Mouse (Mus musculus): ENCODE data around the gene 4930539E08Rik. TPM values are rescaled to one million over a fixed set of nuclear protein-coding genes. Genes with fewer than 3 reads are reported as not detected.

The 4930539E08Rik gene
- polyA plus RNA-seq, 1 experiment from 2014 or later = not detected

- no peak overlapping the region for H3K4me2 ChIP-seq (replicated peaks; ENCODE audit: low read depth, low read length)
- DNase-seq (ENCODE audit: low spot score) = no peak
- no peak for ATAC-seq (ENCODE audit: low FRiP score)
These were observed 9.7 kb downstream of the 4930539E08Rik start for GRCm38 (mm10) chr17:28905377-28905916.

GRCm38 (mm10) chr17:28904546-28905376, 10.4 kb downstream of the 4930539E08Rik start:
- Histone ChIP-seq H3K9me3 (ENCODE audit: control insufficient read depth, low read length) (no peaks in the 10 kb centered on the region), H3K27me3 (ENCODE audit: control insufficient read depth, insufficient read depth, low read length) (peaks cover 3% of the 10 kb centered on the region; the same call in 1 of the 2 replicates), H3K4me2 (replicated peaks; ENCODE audit: low read depth, low read length) (no peak overlapping the region), H3K4me1 (replicated peaks; ENCODE audit: control insufficient read depth, insufficient read depth, low read length) (0 out of 2 replicates have a peak, but pooled peaks cover 3% of the 10 kb centered on the region), H3K36me3 (ENCODE audit: control insufficient read depth, insufficient read depth, low read length) (no peaks in the 10 kb centered on the region), H3K9ac (ENCODE audit: low read depth, low read length) (no peak overlapping the region), H3K27ac (ENCODE audit: low read depth, low read length) (no peak overlapping the region), H3K4me3 (ENCODE audit: low read depth, low read length) (no peak overlapping the region)
- ATAC-seq (ENCODE audit: low FRiP score) (peak; percentile 53; the same call in 1 of the 2 replicates), DNase-seq (ENCODE audit: low spot score) (peak; percentile 89)
- WGBS = 30% methylated on average over 23 of the region's 23 CpGs

More at GRCm38 (mm10) chr17:28905377-28905916, 9.7 kb downstream of the 4930539E08Rik start:
- no peaks in the 10 kb centered on the region for H3K36me3 ChIP-seq (ENCODE audit: control insufficient read depth, insufficient read depth, low read length)
- H3K27ac ChIP-seq (ENCODE audit: low read depth, low read length) = no peak overlapping the region
- H3K4me3 ChIP-seq (ENCODE audit: low read depth, low read length) = no peak overlapping the region
- H3K27me3 ChIP-seq (ENCODE audit: control insufficient read depth, insufficient read depth, low read length) = peaks cover 10% of the 10 kb centered on the region; the same call in 1 of the 2 replicates
- 0 out of 2 replicates have a peak, but pooled peaks cover 5% of the 10 kb centered on the region for H3K4me1 ChIP-seq (replicated peaks; ENCODE audit: control insufficient read depth, insufficient read depth, low read length)
- no peak overlapping the region for H3K9ac ChIP-seq (ENCODE audit: low read depth, low read length)
- H3K9me3 ChIP-seq (ENCODE audit: control insufficient read depth, low read length) = no peaks in the 10 kb centered on the region
- WGBS = 72% methylated on average over 13 of the region's 13 CpGs

GRCm38 (mm10) chr17:28901559-28901958, 13.6 kb downstream of the 4930539E08Rik start:
- Histone ChIP-seq H3K27me3 (ENCODE audit: control insufficient read depth, insufficient read depth, low read length) (no peaks in the 10 kb centered on the region), H3K9me3 (ENCODE audit: control insufficient read depth, low read length) (no peaks in the 10 kb centered on the region), H3K36me3 (ENCODE audit: control insufficient read depth, insufficient read depth, low read length) (no peaks in the 10 kb centered on the region), H3K4me2 (replicated peaks; ENCODE audit: low read depth, low read length) (no peak overlapping the region), H3K9ac (ENCODE audit: low read depth, low read length) (no peak overlapping the region), H3K4me1 (replicated peaks; ENCODE audit: control insufficient read depth, insufficient read depth, low read length) (0 out of 2 replicates have a peak, but pooled peaks cover 3% of the 10 kb centered on the region), H3K4me3 (ENCODE audit: low read depth, low read length) (no peak overlapping the region), H3K27ac (ENCODE audit: low read depth, low read length) (no peak overlapping the region)
- WGBS = 69% methylated on average over 4 of the region's 4 CpGs
- ATAC-seq (ENCODE audit: low FRiP score) = no peak
- no peak for DNase-seq (ENCODE audit: low spot score)

- 81% methylated on average over 19 of the region's 19 CpGs for WGBS
- ATAC-seq (ENCODE audit: low FRiP score) = no peak
- Histone ChIP-seq H3K4me1 (replicated peaks; ENCODE audit: control insufficient read depth, insufficient read depth, low read length) (0 out of 2 replicates have a peak, but pooled peaks cover under 1% of the 10 kb centered on the region), H3K27ac (ENCODE audit: low read depth, low read length) (no peak overlapping the region), H3K9ac (ENCODE audit: low read depth, low read length) (no peak overlapping the region), H3K4me3 (ENCODE audit: low read depth, low read length) (no peak overlapping the region), H3K36me3 (ENCODE audit: control insufficient read depth, insufficient read depth, low read length) (no peaks in the 10 kb centered on the region), H3K4me2 (replicated peaks; ENCODE audit: low read depth, low read length) (no peak overlapping the region), H3K27me3 (ENCODE audit: control insufficient read depth, insufficient read depth, low read length) (no peaks in the 10 kb centered on the region), H3K9me3 (ENCODE audit: control insufficient read depth, low read length) (no peaks in the 10 kb centered on the region)
- DNase-seq (ENCODE audit: low spot score) = no peak
These were observed 15.7 kb downstream of the 4930539E08Rik start for GRCm38 (mm10) chr17:28899427-28899826.

GRCm38 (mm10) chr17:28898249-28898648, 16.9 kb downstream of the 4930539E08Rik start:
- no peaks in the 10 kb centered on the region for H3K27me3 ChIP-seq (ENCODE audit: control insufficient read depth, insufficient read depth, low read length)
- WGBS = 64% methylated on average over 5 of the region's 5 CpGs
- H3K4me1 ChIP-seq (replicated peaks; ENCODE audit: control insufficient read depth, insufficient read depth, low read length) = no peaks in the 10 kb centered on the region
- H3K9ac ChIP-seq (ENCODE audit: low read depth, low read length) = no peak overlapping the region
- no peaks in the 10 kb centered on the region for H3K36me3 ChIP-seq (ENCODE audit: control insufficient read depth, insufficient read depth, low read length)
- DNase-seq (ENCODE audit: low spot score) = no peak
- H3K4me3 ChIP-seq (ENCODE audit: low read depth, low read length) = no peak overlapping the region
- no peaks in the 10 kb centered on the region for H3K9me3 ChIP-seq (ENCODE audit: control insufficient read depth, low read length)
- no peak overlapping the region for H3K27ac ChIP-seq (ENCODE audit: low read depth, low read length)
- H3K4me2 ChIP-seq (replicated peaks; ENCODE audit: low read depth, low read length) = no peak overlapping the region
- no peak for ATAC-seq (ENCODE audit: low FRiP score)

GRCm38 (mm10) chr17:28897817-28898216, 17.3 kb downstream of the 4930539E08Rik start:
- Histone ChIP-seq H3K27me3 (ENCODE audit: control insufficient read depth, insufficient read depth, low read length) (no peaks in the 10 kb centered on the region), H3K4me3 (ENCODE audit: low read depth, low read length) (no peak overlapping the region), H3K27ac (ENCODE audit: low read depth, low read length) (no peak overlapping the region), H3K9me3 (ENCODE audit: control insufficient read depth, low read length) (no peaks in the 10 kb centered on the region), H3K4me1 (replicated peaks; ENCODE audit: control insufficient read depth, insufficient read depth, low read length) (no peaks in the 10 kb centered on the region), H3K4me2 (replicated peaks; ENCODE audit: low read depth, low read length) (no peak overlapping the region), H3K9ac (ENCODE audit: low read depth, low read length) (no peak overlapping the region), H3K36me3 (ENCODE audit: control insufficient read depth, insufficient read depth, low read length) (no peaks in the 10 kb centered on the region)
- 85% methylated on average over 5 of the region's 5 CpGs for WGBS
- ATAC-seq (ENCODE audit: low FRiP score) (no peak), DNase-seq (ENCODE audit: low spot score) (no peak)

GRCm38 (mm10) chr17:28896095-28896780, 18.9 kb downstream of the 4930539E08Rik start:
- WGBS = 91% methylated on average over 11 of the region's 11 CpGs
- Histone ChIP-seq H3K4me1 (replicated peaks; ENCODE audit: control insufficient read depth, insufficient read depth, low read length) (no peaks in the 10 kb centered on the region), H3K27me3 (ENCODE audit: control insufficient read depth, insufficient read depth, low read length) (no peaks in the 10 kb centered on the region), H3K36me3 (ENCODE audit: control insufficient read depth, insufficient read depth, low read length) (no peaks in the 10 kb centered on the region), H3K27ac (ENCODE audit: low read depth, low read length) (no peak overlapping the region), H3K9ac (ENCODE audit: low read depth, low read length) (no peak overlapping the region), H3K9me3 (ENCODE audit: control insufficient read depth, low read length) (no peaks in the 10 kb centered on the region), H3K4me3 (ENCODE audit: low read depth, low read length) (no peak overlapping the region), H3K4me2 (replicated peaks; ENCODE audit: low read depth, low read length) (no peak overlapping the region)
- no peak for DNase-seq (ENCODE audit: low spot score)
- ATAC-seq (ENCODE audit: low FRiP score) = no peak

GRCm38 (mm10) chr17:28895217-28895875, 19.8 kb downstream of the 4930539E08Rik start:
- ATAC-seq (ENCODE audit: low FRiP score) (no peak), DNase-seq (ENCODE audit: low spot score) (no peak)
- WGBS = 94% methylated on average over 21 of the region's 21 CpGs

More at GRCm38 (mm10) chr17:28895217-28895875, 19.8 kb downstream of the 4930539E08Rik start:
- Histone ChIP-seq H3K4me1 (replicated peaks; ENCODE audit: control insufficient read depth, insufficient read depth, low read length) (no peaks in the 10 kb centered on the region), H3K9me3 (ENCODE audit: control insufficient read depth, low read length) (no peaks in the 10 kb centered on the region), H3K4me3 (ENCODE audit: low read depth, low read length) (no peak overlapping the region), H3K9ac (ENCODE audit: low read depth, low read length) (no peak overlapping the region), H3K4me2 (replicated peaks; ENCODE audit: low read depth, low read length) (no peak overlapping the region), H3K36me3 (ENCODE audit: control insufficient read depth, insufficient read depth, low read length) (no peaks in the 10 kb centered on the region), H3K27me3 (ENCODE audit: control insufficient read depth, insufficient read depth, low read length) (no peaks in the 10 kb centered on the region), H3K27ac (ENCODE audit: low read depth, low read length) (no peak overlapping the region)

Measured in hindbrain, embryonic 11.5 days (tissue).